Mouse (Mus musculus) ovary, postnatal 14 days (tissue): ENCODE measurements around the gene Apoc3.

ENCODE experiments used
- DNase-seq: peaks from one replicate; pipeline ENCODE4 v3.0.0; 2022; ENCODE audit warnings: low spot score

The Apoc3 gene

DNA sequence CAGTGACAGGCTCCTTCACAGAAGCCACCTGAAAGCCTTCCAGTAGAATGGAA lies at the start of gene Apoc3:
TSS of gene Apoc3 (minus strand) at position 41 of the 53 bp plus-strand sequence.
- DNase-seq = no peak

DNA sequence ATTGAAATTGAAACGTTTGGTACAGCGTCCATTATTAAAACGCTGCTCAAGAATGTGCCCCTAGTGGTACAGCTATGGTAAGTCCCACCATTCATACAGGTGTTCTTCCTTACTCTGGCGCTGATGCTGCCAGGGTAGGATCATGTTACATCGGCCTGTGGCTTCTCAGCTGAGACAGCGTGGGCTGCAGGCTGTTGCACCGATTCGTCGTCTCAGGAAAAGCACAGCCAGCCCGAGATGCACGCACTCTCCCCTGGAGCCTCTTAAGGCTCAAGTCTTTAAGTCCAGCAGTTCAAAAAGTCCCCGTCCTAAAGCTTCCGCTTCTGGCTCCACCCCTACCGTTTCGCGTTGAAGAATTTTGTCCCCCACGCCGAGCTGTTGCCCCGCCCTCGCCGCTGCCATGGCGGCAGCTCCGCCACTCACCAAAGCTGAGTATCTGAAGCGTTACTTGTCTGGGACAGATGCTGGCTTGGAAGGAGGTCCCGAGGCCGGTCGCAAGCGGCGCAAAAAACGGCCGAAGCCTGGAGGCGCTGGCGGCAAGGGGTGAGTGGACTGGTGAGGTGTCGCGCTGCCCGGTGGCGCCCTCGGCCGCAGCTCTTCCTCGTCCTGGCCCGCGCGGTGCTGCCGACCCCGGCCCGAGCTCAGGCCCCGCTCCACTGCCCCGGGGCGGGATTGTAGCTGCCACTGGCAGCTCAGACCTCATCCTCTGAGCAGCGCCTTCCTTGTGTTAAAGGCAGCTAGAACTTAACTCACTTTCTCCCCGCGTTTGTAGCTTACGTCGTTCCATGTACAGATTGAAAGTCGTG lies 47.4 kb upstream of the Apoc3 start, which contains the start of gene Bud13:
TSS of gene Bud13 (plus strand) at position 378 of the 806 bp plus-strand sequence.
- peak; percentile 98 for DNase-seq

DNA sequence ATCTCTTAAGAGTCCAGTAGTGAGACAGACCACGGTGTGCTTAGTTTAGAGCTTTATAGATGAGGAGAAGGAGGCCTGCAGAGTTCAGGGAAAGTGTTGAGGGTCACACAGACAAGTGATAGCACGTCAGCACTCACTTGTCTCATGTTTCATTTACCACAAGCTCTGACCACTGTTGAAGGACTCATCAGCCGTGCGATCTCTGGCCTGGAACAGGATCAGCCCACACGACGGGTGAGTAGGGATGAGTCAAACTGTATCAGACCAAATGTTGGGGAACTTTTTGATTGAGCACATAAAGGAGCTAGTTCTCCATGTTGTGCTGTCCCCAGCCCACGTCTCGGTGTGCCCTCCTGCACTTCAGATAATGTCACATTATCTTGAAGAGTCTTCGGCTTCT lies 39.1 kb upstream of the Apoc3 start:
- no peak for DNase-seq

DNA sequence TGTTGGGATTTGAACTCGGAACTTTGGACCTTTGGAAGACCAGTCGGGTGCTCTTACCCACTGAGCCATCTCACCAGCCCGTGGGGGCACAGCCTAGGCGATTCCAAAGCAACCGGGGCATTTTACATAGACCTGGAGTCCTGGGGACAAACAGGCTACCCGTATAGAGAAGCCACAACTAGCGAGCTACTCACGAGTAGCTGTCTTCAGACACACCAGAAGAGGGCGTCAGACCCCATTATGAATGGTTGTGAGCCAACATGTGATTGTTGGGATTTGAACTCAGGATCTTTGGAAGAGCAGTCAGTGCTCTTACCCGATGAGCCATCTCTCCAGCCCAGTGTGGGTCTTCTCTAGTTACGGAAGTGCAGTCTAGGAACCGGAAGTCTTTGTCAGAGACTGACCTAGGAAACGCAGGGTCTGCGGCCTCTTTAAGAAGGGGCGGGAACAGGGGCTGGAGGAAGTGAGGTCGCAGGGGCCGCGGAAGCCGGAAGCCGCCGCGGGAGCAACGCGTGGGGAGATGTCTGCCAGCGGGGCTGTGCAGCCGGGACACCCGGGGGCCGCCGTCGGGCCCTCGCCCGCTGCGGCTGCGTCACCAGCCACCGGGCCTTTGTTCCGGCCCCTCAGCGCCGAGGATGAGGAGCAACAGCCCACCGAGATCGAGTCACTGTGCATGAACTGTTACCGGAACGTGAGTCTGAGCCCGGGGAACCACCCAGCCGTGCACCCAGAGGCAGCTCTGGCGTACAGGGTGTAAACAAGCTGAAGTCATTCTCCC lies 37.4 kb upstream of the Apoc3 start, which contains the start of gene Zpr1:
TSS of gene Zpr1 (plus strand) at position 388 of the 778 bp plus-strand sequence.
- DNase-seq = peak; percentile 77

DNA sequence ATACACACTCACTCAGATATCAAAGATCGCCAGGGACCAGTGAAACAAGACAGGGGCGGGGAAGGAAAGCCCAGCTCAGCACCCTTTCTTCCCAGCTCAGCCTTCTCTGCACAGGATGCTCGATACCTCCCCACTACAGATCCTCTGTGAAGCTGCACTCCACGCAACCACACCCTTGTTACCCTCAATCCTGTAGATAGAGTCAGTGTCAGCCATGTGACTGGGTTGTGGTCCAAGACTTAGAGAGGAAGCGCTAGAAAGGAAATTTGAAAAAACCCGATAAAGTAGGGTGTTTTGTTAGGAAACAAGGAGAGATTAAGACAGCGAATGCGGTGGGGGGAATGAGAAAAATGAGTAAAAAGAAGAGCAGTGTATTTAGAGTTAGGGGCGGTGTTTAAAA lies 36.6 kb upstream of the Apoc3 start:
- no peak for DNase-seq

DNA sequence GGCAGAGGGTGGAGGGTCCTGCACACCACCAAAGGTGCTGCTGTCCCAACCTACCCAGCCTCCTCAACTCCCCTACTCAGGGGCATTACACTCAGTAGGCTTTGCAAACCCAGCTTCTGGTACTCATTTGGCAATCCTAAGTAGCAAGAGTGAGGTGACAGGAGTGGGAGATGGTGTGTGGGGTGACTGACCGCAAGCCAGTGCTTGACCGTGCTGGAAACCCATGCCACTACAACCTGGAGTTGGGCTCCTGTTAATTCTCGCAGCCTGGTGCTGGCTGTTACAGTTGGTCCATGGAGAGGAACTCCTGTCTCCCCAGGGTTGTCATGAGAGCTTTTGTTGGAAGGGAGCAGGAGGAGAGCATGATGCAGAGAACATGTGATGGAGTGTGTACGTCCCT lies 35.3 kb upstream of the Apoc3 start:
- no peak for DNase-seq

DNA sequence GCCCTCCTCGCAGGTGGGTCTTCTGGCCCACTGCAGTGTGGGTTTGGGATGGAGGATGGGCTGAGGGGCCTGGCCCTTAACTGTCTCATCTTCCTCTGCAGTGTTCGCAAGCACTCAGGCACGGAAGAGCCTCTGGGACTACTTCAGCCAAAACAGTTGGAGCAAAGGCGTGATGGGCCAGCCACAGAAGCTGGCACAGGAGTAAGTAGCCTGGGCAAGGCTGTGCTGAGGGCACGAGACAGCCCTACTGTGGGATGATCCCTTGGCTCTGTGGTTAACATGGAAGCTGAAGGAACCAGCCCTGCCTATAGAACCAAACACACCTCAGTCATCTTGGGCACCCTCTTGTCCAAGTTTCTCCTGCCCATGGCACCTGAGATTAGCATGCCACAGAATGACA lies 33.7 kb upstream of the Apoc3 start:
- no peak for DNase-seq

DNA sequence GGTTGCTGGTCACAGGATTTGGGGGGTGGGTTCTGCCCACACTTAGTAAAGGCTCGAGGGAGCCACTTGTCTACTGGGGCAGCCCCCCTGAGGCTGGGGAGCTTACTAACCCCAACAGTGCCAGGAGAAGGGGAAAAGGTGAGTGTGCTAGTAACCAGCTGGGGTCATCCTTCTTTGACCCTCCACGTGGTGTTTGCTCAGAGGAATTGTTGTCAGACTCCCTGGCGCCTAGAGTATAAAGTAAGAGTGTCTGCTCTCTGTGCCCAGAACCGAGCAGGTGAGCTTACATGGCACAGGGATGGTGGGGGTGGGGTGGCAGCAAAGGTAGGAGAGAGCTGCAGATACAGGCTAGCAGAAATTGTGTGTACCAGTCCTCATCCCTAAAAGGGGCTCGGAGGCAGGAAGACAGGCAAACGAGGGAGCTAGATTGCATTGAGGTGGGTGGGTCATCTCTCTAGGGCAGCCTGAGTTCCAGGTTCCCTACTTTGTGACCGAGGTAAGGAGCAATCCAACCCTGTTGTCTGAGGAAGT lies 33.0 kb upstream of the Apoc3 start, which contains the start of gene Apoa5:
TSS of gene Apoa5 (plus strand) at position 291 of the 531 bp plus-strand sequence.
- DNase-seq = no peak

DNA sequence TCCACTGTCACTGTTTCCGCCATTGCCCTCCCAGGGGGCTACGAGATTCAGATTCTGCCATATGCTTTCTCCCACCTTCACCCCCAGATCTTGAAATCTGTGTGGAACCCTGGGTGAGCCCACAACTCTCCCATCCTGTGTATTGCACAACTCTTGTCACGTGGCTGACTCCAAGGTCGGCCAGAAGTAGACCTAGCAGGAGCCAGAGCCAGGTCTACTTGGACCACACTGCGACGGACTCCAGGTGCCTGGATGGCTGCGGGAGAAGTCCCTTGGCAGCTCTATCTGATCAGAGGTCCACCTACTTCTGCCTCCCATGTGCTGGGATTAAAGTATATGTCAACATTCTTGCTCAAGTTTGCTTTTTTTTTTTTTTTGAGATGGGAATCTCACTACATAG lies 25.7 kb upstream of the Apoc3 start:
- no peak for DNase-seq

DNA sequence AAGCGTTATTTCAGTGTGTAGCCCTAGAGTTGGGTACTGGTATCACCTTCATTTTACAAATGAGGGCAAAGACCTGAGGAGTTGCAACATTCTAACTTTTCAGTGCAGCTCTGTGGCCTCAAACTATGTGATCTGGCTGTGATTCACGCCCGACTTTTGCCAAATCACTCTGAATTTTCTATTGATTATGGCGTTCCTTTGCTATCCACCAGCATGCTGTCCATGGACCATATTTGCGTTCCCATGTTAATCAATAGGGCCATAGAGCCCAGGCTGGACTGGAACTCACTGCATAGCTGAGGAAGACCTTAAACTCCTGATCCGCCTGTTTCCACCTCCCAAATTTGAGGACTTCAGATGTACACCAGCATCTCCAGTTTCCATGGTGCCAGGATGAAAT lies 23.7 kb upstream of the Apoc3 start:
- no peak for DNase-seq

DNA sequence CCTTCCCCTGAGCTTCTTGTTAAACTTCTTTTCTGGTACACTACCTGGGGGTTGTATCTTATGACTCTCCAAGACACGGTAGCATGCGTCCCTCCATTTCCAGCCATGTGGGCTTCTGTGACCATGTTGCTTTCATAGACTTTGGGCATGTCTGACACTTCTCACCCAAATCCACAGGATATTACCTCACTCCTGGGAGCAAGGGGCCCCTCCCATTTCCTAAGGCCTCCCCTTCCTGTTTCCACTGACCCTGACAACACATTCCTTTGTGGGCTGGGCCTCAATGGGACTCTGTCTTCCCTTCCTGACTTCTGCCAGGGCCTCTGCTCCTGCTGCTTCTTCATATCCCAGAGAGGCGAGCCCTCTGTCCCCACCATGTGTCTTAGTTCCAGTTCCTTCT lies 22.1 kb upstream of the Apoc3 start:
- no peak for DNase-seq

DNA sequence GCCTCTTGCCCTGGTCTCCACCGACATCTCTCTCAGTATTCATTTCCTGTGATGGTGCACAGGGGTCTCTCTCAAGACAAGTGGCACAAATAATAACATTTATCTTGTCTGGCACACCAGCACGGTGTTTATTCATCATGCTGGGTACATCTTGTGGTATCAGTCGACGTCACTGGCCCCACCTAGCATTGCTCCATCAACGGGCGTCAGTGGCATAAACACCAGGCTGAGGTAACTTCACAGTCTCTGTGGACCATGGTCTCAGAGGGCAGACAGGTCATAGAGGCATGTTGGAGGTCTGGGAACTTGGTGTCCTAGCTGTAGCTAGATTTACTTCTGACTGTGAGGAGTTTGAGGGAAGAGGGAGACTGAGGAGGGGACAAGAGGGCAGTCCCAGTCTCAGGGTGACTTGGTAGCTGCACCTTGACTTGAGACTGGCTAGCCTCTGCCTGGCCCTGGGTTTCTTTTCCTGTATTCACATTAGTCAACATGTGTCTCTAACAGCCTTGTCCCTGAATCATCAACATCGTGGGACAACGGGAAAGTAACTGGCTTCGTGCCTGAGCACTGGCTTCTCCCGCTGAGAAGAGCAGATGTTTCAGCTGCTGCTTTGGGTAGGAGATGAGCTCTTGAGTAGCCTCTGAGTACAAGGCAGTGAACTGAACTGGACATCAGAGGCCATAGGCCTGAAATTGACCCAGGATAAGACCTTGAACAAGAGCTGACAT lies 21.4 kb upstream of the Apoc3 start:
- no peak for DNase-seq

DNA sequence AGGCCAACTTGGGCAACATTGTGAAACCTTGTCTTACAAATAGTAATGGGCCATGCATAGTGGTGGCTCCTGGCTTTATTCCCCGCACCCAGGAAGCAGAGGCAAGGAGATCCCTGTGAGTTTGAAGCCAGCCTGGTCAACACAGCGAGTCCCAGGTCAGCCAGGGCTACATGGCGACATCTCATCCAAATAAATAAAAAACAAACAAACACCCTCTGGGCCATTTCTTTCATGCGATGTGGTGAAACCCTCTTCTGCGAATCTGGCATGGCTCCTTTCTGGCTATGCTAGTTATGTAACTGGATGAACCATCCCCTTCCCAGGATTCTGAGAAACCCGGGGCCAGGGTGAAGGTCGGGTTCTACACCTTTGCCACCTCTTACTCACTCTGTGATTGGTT lies 20.7 kb upstream of the Apoc3 start:
- no peak for DNase-seq

DNA sequence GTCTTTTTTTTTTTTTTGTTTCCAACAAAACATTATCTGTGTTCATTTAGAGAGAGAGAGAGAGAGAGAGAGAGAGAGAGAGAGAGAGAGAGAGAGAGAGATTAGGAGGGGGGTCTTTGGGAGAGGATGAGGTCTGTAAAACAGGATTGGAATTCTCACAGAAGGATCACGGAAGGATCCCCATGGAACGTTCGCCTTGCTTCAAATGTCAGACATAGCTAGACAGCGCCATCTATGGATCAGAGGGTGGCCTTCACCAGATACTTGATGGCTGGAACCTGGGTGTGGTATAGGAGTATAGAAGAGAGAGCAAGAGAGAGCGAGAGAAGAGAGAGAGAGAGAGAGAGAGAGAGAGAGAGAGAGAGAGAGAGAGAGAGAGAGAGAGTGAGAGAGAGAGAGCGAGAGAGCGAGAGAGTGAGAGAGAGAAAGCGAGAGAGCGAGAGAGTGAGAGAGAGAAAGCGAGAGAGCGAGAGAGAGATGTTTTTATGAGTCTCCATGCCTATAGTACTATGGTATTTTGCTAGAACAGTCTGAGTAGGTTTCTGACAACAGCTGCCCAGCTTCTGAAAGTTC lies 11.4 kb upstream of the Apoc3 start:
- peak; percentile 56 for DNase-seq

DNA sequence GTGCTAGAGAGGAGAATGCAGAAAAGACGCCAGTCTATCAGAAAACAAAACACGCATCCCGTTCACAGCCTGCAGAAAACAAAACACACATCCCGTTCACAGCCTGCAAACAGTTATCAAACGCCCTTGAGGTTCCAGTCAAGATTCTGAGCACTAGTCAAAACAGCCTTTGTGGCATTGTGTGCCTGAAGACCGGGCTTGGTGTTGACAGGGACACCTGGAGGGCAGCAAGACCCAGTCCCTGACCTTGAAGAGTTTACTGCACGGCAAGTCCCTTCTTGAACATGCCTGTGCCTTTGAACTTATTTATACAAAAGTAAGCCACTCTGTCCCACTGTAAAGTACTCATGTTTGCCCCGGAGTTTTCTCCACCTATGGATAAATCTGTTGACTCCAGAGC lies 8.1 kb upstream of the Apoc3 start:
- DNase-seq = no peak

DNA sequence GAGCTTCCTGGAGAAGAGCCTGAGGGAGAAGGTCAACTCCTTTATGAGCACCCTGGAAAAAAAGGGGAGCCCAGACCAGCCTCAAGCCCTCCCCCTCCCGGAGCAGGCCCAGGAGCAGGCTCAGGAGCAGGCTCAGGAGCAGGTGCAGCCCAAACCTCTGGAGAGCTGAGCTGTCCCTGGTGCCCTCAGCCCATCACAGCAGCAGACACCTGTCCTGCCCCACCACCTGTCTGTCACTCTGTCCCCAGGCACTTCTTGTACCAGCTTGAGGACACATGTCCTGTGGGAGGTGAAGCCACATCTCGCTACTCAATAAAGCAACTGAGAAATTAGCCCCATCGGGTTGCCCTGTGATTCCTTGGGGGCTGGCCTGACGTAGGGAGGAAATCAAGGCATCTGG lies 7.7 kb upstream of the Apoc3 start:
- DNase-seq = no peak

DNA sequence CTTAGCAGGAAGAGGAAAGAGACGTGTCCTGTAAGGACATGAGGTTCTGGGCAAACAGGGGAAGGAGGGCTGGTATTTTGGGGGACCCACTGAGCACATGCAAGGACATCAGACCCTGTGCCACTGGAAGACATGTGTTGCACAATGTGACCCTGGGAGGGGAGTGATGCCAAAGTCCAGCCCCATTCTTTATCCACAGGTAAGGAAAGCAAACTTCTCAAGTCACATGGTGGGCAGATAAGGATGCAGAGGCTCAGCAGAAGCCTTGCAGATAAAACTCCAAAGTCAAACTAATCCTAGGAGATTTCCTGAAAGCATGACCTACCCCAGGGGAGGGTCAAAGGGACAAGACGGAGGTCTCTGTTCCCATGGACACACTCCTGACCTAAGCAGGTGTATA lies 6.4 kb upstream of the Apoc3 start:
- no peak for DNase-seq

DNA sequence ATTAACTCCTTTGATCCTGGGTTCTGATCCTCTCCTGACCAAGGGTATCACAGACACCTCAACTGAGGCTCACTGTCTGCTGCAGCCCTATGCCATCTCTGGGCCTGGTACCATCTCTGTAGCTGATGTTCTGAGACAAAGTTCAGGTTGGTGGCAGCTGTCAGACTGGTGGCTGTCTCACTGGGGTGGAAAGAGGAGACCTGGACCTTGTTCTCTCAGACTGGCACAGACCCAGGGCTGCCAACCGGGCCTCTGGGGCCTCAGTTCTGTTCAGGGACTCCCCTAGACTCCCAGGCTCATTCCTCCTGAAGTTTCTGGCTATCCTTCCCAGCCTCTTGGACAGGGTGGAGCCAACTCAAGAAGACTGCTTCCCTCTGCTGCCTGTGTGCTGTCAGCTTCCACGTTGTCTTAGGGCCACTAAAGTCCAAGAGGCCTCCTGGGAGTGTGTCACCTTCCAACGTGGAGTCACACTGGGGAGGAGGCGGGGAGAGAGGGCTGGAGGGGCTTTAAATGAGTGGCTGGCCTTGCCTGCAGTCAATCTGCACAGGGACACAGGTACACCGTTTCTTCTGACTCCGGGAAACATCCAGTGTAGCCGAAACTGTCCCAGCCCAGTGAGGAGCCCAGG lies 5.2 kb upstream of the Apoc3 start, which contains the start of gene Apoa4:
TSS of gene Apoa4 (plus strand) at position 171 of the 628 bp plus-strand sequence.
- no peak for DNase-seq

DNA sequence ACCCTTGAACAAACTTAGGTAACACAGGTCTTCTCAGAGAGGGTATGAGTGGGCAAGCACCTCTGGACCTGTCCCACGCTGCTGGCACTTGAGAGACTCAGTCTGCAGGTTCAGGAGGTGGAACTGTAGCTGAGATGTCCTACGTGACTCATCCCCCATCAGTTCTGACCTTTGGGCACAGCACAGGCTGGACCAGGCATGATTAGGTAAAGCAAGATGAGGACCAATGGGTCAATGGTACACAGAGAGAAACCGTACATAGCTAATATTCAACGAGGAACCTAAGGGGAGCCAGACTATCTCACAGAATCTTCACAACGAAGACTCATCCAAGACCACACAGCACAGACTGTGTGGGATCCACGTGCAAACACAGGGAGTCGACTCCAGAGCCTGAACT lies 3.4 kb upstream of the Apoc3 start:
- no peak for DNase-seq

DNA sequence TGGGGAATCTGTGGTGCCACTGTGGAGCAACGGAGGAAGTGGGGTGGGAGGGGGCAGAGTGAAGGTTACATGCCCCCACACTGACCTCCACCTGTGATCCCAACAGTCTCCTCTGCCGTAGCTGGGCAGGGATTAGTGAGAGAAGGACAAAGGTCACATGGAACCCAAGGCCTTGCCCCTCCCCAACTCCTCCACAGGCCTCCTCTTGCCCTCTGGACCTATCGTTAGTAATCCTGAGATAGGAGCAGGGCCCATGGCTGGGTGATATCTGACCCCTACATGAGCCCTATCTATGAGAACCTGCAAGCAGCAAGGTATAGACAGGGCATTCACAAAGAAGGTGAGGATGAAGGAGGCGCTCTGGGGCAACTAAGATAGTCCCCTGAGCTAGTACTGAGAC lies 213 bp upstream of the Apoc3 start:
- no peak for DNase-seq

DNA sequence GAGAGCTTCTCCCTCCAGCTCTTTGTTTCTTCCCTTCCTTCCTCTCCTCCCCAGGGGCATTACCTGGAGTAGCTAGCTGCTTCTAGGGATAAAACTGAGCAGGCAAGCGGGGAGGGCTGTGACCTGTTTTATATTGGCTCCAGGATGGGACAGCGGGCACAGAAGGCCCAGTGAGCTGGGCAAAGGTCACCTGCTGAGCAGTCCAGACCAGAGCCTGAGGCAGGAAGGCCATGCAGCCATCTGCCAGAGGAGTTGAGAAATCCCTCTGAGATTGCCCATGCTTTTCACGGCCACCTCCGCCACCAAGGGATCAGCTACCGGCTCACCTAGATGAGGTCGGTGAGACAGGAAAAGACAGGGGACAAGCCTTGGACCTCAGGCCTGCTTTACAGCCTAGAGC lies 240 bp downstream of the Apoc3 start:
- DNase-seq = no peak

DNA sequence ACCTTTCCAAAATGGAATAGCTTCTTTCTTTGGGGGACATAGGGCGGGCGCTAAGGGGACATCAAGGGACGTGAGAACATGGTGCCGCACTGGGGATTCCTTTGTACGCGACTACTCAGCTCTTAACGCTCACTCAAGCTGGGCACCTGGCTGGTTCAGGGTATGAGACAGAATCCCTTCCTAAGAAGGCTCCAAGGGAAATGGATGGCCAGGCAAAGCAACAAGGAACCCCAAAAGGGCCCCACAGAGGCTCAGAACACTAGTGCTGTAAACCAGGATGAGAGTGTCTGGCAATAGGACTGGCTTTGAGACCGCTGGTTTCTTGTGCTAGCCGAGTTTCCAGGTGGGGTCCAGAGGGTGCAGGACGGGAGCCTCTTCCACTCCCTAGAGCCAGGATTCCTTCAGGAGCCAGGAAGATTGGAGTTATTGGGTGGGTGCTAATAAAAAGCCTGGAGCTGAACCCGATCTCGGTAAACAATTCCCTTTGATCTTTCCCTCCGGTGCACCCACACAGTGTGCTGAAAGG lies 4.9 kb downstream of the Apoc3 start:
- no peak for DNase-seq
